Mouse (Mus musculus): ENCODE results near the gene LTO1.

DNA sequence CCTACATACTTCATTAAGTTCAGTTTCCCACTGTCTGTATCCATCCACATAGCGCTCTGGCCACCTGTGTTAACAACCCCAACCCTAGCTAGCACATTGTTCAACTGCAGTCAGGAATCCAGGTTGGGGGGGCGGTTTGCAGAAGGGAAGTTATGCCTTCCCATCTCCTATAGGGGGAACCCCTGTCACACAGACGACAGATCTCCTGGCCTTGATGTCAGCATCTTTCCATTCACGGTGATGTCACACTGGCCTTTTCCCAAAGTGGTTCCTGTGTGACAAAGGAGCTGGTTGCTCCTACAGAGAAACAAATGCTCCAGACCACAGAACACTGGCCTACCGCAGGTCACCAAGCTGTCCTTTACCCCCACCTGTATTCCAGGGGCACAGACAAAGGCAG, 20.7 kb downstream of the LTO1 start:
- TF ChIP-seq CTCF (IDR thresholded peaks at IDR 0.05; ENCODE audit: control insufficient read depth, insufficient read depth, insufficient replicate concordance, low read depth, low read length) (no peak), POLR2A (IDR thresholded peaks at IDR 0.05; ENCODE audit: control insufficient read depth, low read depth, low read length) (no peak)
